Mouse (Mus musculus): Measurements from ENCODE around the gene Milr1.
"Not testable (repeated sequence)": the region's sequence is repeated elsewhere in the genome, so short reads cannot be mapped to it uniquely, and the experiment has no call there.

The Milr1 gene

DNA sequence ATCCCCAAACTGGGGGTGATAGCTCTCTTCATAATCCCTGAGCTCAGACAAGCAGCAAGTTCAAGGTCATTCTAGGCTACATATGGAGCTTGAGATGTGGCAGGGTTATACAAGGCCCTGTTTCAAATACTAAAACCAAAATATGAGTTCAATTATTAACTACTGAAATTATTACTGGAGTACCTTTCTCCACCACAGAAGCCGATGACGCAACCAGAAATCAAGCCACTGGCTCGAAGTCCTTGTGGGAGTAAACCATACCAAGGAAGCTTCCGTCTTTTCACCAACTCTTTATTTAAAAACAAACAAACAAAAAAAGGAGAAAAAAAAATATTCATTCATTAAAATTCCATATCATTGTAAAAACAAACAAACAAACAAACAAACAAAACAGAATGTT lies 25.9 kb downstream of the Milr1 start:
- no peak for DNase-seq (ENCODE audit: low spot score in 2 of 2)

DNA sequence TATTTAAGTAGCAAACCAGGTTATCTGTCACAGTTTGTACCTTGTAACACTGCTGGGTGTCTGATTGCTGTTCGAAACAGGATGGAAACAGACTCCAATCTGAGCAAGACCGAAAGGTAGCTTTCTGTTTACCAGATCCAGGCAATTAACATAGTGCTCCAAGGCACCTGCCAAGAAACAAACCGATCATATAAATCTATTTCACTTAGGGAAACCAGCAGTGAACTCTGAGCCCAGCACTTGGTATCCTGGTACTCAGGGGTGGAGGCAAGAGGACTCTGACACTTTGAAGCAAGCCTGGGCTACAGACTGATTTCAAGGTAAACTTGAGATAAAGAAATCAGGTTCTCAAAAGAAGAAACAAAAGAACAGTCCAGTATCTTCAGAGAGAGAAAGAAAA lies 26.4 kb downstream of the Milr1 start:
- DNase-seq (ENCODE audit: low spot score in 2 of 2), result no peak

DNA sequence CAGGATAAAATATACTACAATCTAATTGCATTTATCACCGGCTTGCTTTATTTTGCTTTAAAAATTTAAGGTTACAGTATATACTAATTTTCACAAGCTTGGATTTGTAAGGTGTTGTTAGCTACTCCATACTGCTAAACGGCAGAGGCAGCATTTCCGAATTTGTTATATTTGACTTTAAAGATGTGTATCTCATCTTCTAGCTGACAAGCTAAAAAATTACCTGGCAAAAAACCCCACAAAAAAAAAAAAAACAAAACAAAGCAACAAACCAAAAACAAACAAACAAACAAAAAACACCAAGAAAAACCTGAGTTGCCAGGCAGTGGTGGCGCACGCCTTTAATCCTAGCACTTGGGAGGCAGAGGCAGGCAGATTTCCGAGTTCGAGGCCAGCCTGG lies 27.1 kb downstream of the Milr1 start:
- DNase-seq (ENCODE audit: low spot score in 2 of 2), result no peak

- DNase-seq (ENCODE audit: low spot score in 2 of 2), result no peak
These were observed 27.8 kb downstream of the Milr1 start for GRCm38 (mm10) chr11:106778589-106779387.

- DNase-seq (ENCODE audit: low spot score in 2 of 2), result peak; percentile 89 to 91
These were observed 28.5 kb downstream of the Milr1 start, which contains the start of gene Polg2 for GRCm38 (mm10) chr11:106779388-106780088. Polg2 (minus strand) TSS chr11:106779537.

DNA sequence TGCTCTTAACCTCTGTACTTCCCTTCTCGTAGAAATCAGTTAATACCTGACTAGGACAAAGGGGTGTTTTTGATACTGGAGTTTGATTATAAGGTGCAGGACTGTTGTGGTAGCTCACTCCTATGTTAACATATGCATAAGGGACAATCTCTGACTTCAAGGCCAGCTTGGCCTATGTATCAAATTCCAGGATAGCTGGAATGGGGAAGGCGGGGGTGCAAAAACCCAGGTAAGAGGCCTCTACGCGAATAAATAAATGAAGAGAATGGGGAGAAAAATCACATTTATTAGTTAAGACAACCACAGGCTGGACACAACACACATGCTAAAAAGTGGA lies 29.0 kb downstream of the Milr1 start:
- no peak for DNase-seq (ENCODE audit: low spot score in 2 of 2)

GRCm38 (mm10) chr11:106780590-106781220 lies 29.7 kb downstream of the Milr1 start:
- DNase-seq (ENCODE audit: low spot score in 2 of 2), result no peak

DNA sequence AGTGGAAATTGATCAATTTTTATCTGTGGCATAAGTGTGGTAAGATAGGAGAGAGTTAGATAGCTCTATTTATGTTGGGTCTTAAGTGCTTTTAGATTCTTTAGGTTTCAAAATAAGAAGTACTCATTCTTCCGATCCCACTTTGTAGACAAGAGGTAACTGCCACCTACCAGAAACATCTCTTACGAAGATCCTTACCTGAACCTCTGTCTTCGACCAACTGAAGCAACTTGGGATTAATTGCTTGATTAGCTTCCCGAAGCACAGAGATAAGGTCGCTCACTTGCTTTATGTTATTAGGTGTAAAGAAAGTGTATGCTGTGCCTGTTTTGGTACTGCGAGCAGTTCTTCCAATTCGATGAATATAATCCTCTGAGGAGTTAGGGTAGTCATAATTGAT lies 31.2 kb downstream of the Milr1 start:
- not testable (repeated sequence) for DNase-seq (ENCODE audit: low spot score in 2 of 2)

GRCm38 (mm10) chr11:106782841-106783764 lies 32.1 kb downstream of the Milr1 start:
- DNase-seq (ENCODE audit: low spot score in 2 of 2), result no peak

GRCm38 (mm10) chr11:106784476-106784875 lies 33.5 kb downstream of the Milr1 start:
- no peak for DNase-seq (ENCODE audit: low spot score in 2 of 2)

DNA sequence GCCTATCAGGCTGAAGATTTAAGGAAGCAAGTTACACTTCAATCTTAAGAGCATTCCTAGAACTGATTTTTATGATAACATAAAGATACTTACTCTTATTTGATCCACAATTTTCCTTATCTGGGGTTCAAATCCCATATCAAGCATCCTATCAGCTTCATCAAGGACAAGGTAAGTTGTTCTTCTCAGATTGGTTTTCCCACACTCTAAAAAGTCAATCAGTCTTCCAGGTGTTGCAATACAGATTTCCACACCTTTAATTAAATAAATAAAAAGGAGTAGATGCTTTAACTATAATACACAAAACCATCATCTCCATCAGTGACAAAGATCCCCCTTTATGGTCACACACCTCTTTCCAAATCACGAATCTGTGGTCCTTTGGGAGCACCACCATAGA lies 34.0 kb downstream of the Milr1 start:
- DNase-seq (ENCODE audit: low spot score in 2 of 2), result no peak

DNA sequence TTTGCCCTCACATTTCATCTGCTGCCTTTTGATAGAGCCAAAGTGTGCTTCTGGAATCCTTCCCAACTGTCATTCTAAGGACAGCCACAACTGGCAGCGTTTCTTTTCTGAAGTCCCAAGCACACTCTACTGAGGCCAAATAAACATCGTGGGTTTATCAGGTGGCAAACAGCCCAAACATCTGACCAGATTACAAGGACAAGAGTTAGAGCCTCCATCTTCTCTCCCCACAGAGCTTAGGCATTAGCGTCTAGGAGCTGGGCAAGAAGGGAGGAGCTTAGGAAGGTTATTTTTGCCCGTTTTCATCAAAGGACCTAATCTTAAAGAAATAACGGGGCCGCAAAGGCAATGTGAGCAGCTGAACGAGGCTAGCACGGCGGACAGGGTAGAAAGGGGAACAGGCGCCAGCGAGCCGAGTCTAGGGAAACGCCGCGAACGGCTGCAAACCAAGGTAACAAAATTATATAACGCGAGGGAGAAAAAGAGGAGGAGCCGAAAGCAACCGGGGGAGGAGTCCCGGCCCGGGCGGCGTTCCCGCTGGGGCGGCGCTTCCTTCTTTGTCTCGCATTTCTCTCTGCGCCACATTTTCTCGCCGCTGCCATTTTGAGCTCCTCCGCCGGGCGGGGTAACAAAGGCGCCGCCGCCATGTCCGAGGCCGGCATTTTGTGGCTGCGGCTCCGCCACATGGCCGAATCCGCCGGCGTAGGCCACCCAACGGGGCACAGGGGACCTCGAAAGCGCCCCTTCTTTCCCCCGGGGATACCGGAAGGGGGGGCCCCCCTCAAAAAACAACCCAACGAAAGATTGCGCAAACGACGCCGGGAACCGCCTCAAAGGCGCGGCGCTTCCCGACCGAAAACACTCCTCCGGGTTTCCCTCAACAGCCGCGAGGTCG lies 36.4 kb downstream of the Milr1 start:
- peak; percentile 86 to 93 for DNase-seq (ENCODE audit: low spot score in 2 of 2)

- peak; percentile 98 to 99 for DNase-seq (ENCODE audit: low spot score in 2 of 2)
These were observed 37.2 kb downstream of the Milr1 start for GRCm38 (mm10) chr11:106788026-106788774.

GRCm38 (mm10) chr11:106788775-106789459 lies 37.9 kb downstream of the Milr1 start, which contains the start of the genes Ddx5 and Cep95:
Ddx5 (minus strand) TSS chr11:106789185.
Cep95 (plus strand) TSS chr11:106789252.
- DNase-seq (ENCODE audit: low spot score in 2 of 2), result peak; percentile 96 to 97

DNA sequence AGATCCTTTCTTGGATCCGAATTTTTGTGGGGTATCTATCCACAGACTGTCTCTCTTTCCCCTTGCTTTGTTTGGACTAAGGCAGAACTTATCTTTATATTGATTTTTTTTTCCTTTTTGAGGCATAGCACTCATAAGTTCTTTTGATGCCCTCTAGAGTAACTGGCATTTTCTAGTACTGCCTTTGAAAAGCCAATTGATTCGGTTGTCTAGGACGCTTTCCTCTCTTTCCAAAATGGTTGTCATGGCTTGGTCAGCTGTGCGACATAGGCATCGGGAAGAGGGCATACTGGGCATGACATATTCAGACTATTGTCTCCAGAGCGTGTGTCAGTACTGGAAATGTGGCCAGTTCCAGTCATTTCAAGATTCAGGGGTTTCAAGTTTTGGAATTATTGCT lies 38.6 kb downstream of the Milr1 start:
- no peak for DNase-seq (ENCODE audit: low spot score in 2 of 2)

- no peak for DNase-seq (ENCODE audit: low spot score in 2 of 2)
These were observed 42.8 kb downstream of the Milr1 start for GRCm38 (mm10) chr11:106793846-106794245.

- DNase-seq (ENCODE audit: low spot score in 2 of 2), result no peak
These were observed 44.7 kb downstream of the Milr1 start for GRCm38 (mm10) chr11:106795679-106796078.

- peak in 1 of 2 experiments; percentile 33 for DNase-seq (ENCODE audit: low spot score in 2 of 2)
These were observed 51.1 kb downstream of the Milr1 start for GRCm38 (mm10) chr11:106802069-106802627.

- DNase-seq (ENCODE audit: low spot score in 2 of 2), result not testable (repeated sequence)
These were observed 56.4 kb downstream of the Milr1 start for GRCm38 (mm10) chr11:106807442-106807841.
